Mouse (Mus musculus): ENCODE measurements around the gene Mrps31. TPM values are rescaled to one million over a fixed set of nuclear protein-coding genes. Genes with fewer than 3 reads are reported as not detected.

Gene Mrps31
- 12.9 TPM for polyA plus RNA-seq (2017; shearing (Covaris generic))

GRCm38 (mm10) chr8:22411282-22411702, at the start of gene Mrps31:
Gene Mrps31 (plus strand): TSS chr8:22411361.

GRCm38 (mm10) chr8:22398142-22398951, 12.8 kb upstream of the Mrps31 start, which contains the start of gene Slc25a15:
Gene Slc25a15 (minus strand): TSS chr8:22398597.

Other genes with a start within 250 kb of the Mrps31 start
- gene Nek3, start 244.9 kb upstream of the Mrps31 start, polyA plus RNA-seq (2017; shearing (Covaris generic)): 4.2 TPM
- gene Ckap2, start 225.5 kb upstream of the Mrps31 start, polyA plus RNA-seq (2017; shearing (Covaris generic)): 1.5 TPM
- 31.7 TPM for gene Vps36, start 218.6 kb upstream of the Mrps31 start, polyA plus RNA-seq (2017; shearing (Covaris generic))
- gene Thsd1, start 184.0 kb upstream of the Mrps31 start, polyA plus RNA-seq (2017; shearing (Covaris generic)): 0.56 TPM
- not detected for gene Tpte, start 127.9 kb upstream of the Mrps31 start, polyA plus RNA-seq (2017; shearing (Covaris generic))
- gene Slc25a15, start 12.8 kb upstream of the Mrps31 start, polyA plus RNA-seq (2017; shearing (Covaris generic)): 6.4 TPM